Mouse (Mus musculus): ENCODE measurements around the gene Zik1. TPM values are rescaled to one million over a fixed set of nuclear protein-coding genes. Genes with fewer than 3 reads are reported as not detected.

The Zik1 gene
- total and polyA plus RNA-seq, 2 experiments from 2014 or later: 2.2 to 2.4 TPM

GRCm38 (mm10) chr7:10443031-10443430, 52.2 kb downstream of the Zik1 start, which contains the start of gene Vmn1r67:
Gene Vmn1r67 (plus strand): TSS chr7:10443331.
- Histone ChIP-seq H3K36me3 (replicated peaks; ENCODE audit: control insufficient read depth, insufficient read depth, low read length) (no peaks in the 10 kb centered on the region), H3K27me3 (ENCODE audit: control insufficient read depth, insufficient read depth, low read length) (no peaks in the 10 kb centered on the region), H3K9me3 (replicated peaks; ENCODE audit: control insufficient read depth, low read length) (no peaks in the 10 kb centered on the region), H3K27ac (ENCODE audit: low read depth) (no peak within 1 kb of the TSS), H3K4me2 (ENCODE audit: low read depth, low read length) (no peak within 1 kb of the TSS), H3K9ac (replicated peaks; ENCODE audit: low read depth, low read length) (no peak within 1 kb of the TSS), H3K4me1 (ENCODE audit: control insufficient read depth, insufficient read depth) (no peaks in the 10 kb centered on the region), H3K4me3 (ENCODE audit: low read depth, low read length) (no peak within 1 kb of the TSS)
- TF ChIP-seq CTCF (IDR thresholded peaks at IDR 0.05; ENCODE audit: low read depth) (no peak), EP300 (IDR thresholded peaks at IDR 0.05; ENCODE audit: low read depth) (no peak)
- ATAC-seq (ENCODE audit: insufficient read depth, low read depth) (no peak), DNase-seq (ENCODE audit: low spot score) (no peak)

Other genes with a start within 250 kb of the Zik1 start
- not detected in 2 replicates for gene Vmn1r66, start 217.4 kb downstream of the Zik1 start, total RNA-seq (2014; rRNA removed; ENCODE audit: low replicate concordance)
- not detected in 2 replicates for gene Vmn1r66, start 217.4 kb downstream of the Zik1 start, polyA plus RNA-seq (2015; fragmentation: Nextera tagmentation; extraction: Ambion mirVana)
- not detected in 2 replicates for gene Vmn1r67, start 52.1 kb downstream of the Zik1 start, total RNA-seq (2014; rRNA removed; ENCODE audit: low replicate concordance)
- gene Vmn1r67, start 52.1 kb downstream of the Zik1 start, polyA plus RNA-seq (2015; fragmentation: Nextera tagmentation; extraction: Ambion mirVana): not detected in 2 replicates
- gene Vmn1r68, start 63.1 kb upstream of the Zik1 start, total RNA-seq (2014; rRNA removed; ENCODE audit: low replicate concordance): not detected in 2 replicates
- gene Vmn1r68, start 63.1 kb upstream of the Zik1 start, polyA plus RNA-seq (2015; fragmentation: Nextera tagmentation; extraction: Ambion mirVana): not detected in 2 replicates
- not detected in 2 replicates for gene Vmn1r69, start 118.3 kb upstream of the Zik1 start, total RNA-seq (2014; rRNA removed; ENCODE audit: low replicate concordance)
- gene Vmn1r69, start 118.3 kb upstream of the Zik1 start, polyA plus RNA-seq (2015; fragmentation: Nextera tagmentation; extraction: Ambion mirVana): not detected in 2 replicates
- not detected in 2 replicates for gene Vmn1r70, start 136.1 kb upstream of the Zik1 start, total RNA-seq (2014; rRNA removed; ENCODE audit: low replicate concordance)
- gene Vmn1r70, start 136.1 kb upstream of the Zik1 start, polyA plus RNA-seq (2015; fragmentation: Nextera tagmentation; extraction: Ambion mirVana): not detected in 2 replicates
- gene Nlrp4b, start 192.4 kb upstream of the Zik1 start, total RNA-seq (2014; rRNA removed; ENCODE audit: low replicate concordance): not detected in 2 replicates
- gene Nlrp4b, start 192.4 kb upstream of the Zik1 start, polyA plus RNA-seq (2015; fragmentation: Nextera tagmentation; extraction: Ambion mirVana): not detected in 2 replicates